Mouse (Mus musculus): ENCODE measurements at regions not wholly inside any gene's neighbourhood (a gene's known extent, or its start where the extent isn't known, plus 50 kb on each side); places are given as distances from the start of the nearest gene placed in this dataset.

GRCm38 (mm10) chr3:50830926-50831325, 387.5 kb upstream of the Slc7a11 start:
- no peak for TF ChIP-seq CTCF (IDR thresholded peaks at IDR 0.05; ENCODE audit: extremely low read depth, insufficient read depth, low read length)
- TF ChIP-seq POLR2A (IDR thresholded peaks at IDR 0.05; ENCODE audit: extremely low read depth, insufficient read depth, low read length), result no peak
- Histone ChIP-seq H3K27ac (ENCODE audit: insufficient read depth, low read length) (no peak overlapping the region), H3K4me1 (ENCODE audit: control insufficient read depth, insufficient read depth, low read length) (peaks cover 2% of the 10 kb centered on the region; the same call in 1 of the 2 replicates), H3K4me3 (ENCODE audit: insufficient read depth, low read length) (no peak overlapping the region)

DNA sequence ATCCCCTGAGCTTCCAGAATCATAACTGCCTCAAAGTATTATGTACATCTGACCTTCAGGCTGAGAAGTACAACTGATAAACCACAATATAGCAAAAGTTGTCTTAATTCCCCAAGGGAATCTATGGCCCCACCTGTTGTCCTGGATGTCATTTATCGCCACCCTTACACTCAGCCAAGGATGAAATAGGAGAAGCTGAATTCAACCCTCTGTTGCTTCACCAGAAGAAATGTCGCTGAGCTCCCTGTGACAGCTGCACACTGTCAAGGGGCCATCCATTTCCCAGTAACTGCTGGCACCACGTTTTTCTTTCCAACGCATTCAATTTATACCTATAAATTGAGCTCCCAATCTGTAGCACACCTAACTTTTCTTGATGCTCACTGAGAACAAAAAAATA, 382.0 kb upstream of the Noct start:
- peaks cover 1% of the 10 kb centered on the region; the same call in 1 of the 2 replicates for H3K4me1 ChIP-seq (ENCODE audit: control insufficient read depth, insufficient read depth, low read length)
- no peak overlapping the region for H3K4me3 ChIP-seq (ENCODE audit: insufficient read depth, low read length)
- no peak for TF ChIP-seq POLR2A (IDR thresholded peaks at IDR 0.05; ENCODE audit: extremely low read depth, insufficient read depth, low read length)
- H3K27ac ChIP-seq (ENCODE audit: insufficient read depth, low read length), result no peak overlapping the region

DNA sequence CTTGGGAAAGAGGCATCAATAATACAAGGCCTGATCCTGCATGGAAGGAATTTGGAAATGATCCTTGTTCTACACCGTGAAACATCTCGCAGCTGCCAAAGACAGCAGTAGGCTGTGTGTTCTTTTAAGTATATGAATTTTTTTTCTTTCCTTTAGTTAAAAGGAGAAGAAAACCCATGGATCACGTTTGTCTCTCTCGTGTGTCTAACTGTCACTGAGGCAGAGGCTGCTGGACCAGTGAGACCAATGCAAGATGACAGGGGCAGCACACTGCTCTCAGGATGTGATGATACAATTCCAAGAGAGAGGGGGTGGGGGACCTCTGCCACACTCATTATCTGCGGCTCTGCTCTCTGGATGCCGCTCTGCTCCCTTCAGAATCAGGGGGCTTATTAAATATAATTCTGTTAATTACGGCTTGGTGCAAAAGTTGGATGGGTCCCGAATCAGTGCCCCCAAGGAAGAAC, 379.4 kb upstream of the Noct start:
- Histone ChIP-seq H3K4me1 (ENCODE audit: control insufficient read depth, insufficient read depth, low read length) (peaks cover 1% of the 10 kb centered on the region; the same call in 1 of the 2 replicates), H3K27ac (ENCODE audit: insufficient read depth, low read length) (no peak overlapping the region), H3K4me3 (ENCODE audit: insufficient read depth, low read length) (no peak overlapping the region)
- TF ChIP-seq POLR2A (IDR thresholded peaks at IDR 0.05; ENCODE audit: extremely low read depth, insufficient read depth, low read length) (no peak), CTCF (IDR thresholded peaks at IDR 0.05; ENCODE audit: extremely low read depth, insufficient read depth, low read length) (no peak)

DNA sequence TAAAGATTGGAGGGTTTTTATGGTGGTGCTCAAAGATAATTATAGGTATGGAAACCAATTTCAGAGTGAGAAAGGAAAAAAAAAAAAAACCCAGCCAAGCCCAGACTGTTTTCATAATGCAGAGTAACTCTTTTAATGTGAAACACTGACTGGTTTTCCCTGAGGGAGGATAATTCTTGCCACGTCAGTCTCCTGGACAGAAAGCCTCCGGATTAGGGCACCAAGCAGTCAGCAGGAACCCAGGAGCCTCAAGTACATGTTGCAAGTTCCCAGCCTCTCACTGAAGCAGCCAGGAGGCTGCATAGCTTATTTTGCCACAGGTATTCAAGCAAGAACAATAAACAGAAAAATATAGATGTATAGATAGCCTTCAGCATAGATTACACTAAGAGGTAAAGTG, 378.9 kb upstream of the Noct start:
- Histone ChIP-seq H3K4me3 (ENCODE audit: insufficient read depth, low read length) (no peak overlapping the region), H3K4me1 (ENCODE audit: control insufficient read depth, insufficient read depth, low read length) (peaks cover 1% of the 10 kb centered on the region; the same call in 1 of the 2 replicates), H3K27ac (ENCODE audit: insufficient read depth, low read length) (no peak overlapping the region)
- TF ChIP-seq CTCF (IDR thresholded peaks at IDR 0.05; ENCODE audit: extremely low read depth, insufficient read depth, low read length) (no peak), POLR2A (IDR thresholded peaks at IDR 0.05; ENCODE audit: extremely low read depth, insufficient read depth, low read length) (no peak)

- TF ChIP-seq CTCF (IDR thresholded peaks at IDR 0.05; ENCODE audit: extremely low read depth, insufficient read depth, low read length), result no peak
- TF ChIP-seq POLR2A (IDR thresholded peaks at IDR 0.05; ENCODE audit: extremely low read depth, insufficient read depth, low read length), result no peak
- peaks cover 1% of the 10 kb centered on the region; the same call in 1 of the 2 replicates for H3K4me1 ChIP-seq (ENCODE audit: control insufficient read depth, insufficient read depth, low read length)
- H3K27ac ChIP-seq (ENCODE audit: insufficient read depth, low read length), result no peak overlapping the region
- H3K4me3 ChIP-seq (ENCODE audit: insufficient read depth, low read length), result no peak overlapping the region
Measured at GRCm38 (mm10) chr3:50848528-50848927, 375.7 kb upstream of the Noct start.

DNA sequence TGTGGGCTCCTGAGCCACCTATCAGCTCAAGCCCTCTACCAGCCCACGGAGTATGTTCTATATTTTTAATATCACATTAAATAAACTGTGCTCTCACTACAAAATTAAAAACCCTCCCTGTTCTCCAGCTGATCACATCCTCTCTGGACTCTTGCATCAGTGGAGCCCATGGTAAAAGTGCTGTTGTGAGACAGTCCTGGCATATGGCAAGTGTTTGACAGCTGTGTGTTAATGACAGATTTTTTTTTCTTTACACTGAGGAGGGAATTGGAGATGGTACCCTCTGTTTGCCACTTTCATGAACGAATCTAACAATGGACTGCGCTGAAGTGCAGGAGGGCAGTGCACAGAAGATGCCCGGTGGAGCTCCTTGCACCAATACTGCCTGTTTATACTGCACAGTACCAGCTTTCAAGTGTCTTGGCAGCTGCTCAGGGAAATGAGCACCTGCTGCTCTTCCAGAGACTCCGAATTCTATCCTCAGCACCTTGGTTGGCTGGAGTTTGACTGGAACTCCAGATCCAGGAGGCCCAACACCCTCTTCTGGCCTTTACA, 373.1 kb upstream of the Noct start:
- no peak overlapping the region for H3K27ac ChIP-seq (ENCODE audit: insufficient read depth, low read length)
- no peaks in the 10 kb centered on the region for H3K4me1 ChIP-seq (ENCODE audit: control insufficient read depth, insufficient read depth, low read length)
- TF ChIP-seq CTCF (IDR thresholded peaks at IDR 0.05; ENCODE audit: extremely low read depth, insufficient read depth, low read length) (no peak), POLR2A (IDR thresholded peaks at IDR 0.05; ENCODE audit: extremely low read depth, insufficient read depth, low read length) (no peak)
- H3K4me3 ChIP-seq (ENCODE audit: insufficient read depth, low read length), result no peak overlapping the region

GRCm38 (mm10) chr3:50867105-50867504, 357.1 kb upstream of the Noct start:
- Histone ChIP-seq H3K4me3 (ENCODE audit: insufficient read depth, low read length) (no peak overlapping the region), H3K4me1 (ENCODE audit: control insufficient read depth, insufficient read depth, low read length) (no peaks in the 10 kb centered on the region), H3K27ac (ENCODE audit: insufficient read depth, low read length) (no peak overlapping the region)
- no peak for TF ChIP-seq CTCF (IDR thresholded peaks at IDR 0.05; ENCODE audit: extremely low read depth, insufficient read depth, low read length)
- no peak for TF ChIP-seq POLR2A (IDR thresholded peaks at IDR 0.05; ENCODE audit: extremely low read depth, insufficient read depth, low read length)

GRCm38 (mm10) chr3:50869211-50869610, 355.0 kb upstream of the Noct start:
- H3K27ac ChIP-seq (ENCODE audit: insufficient read depth, low read length), result no peak overlapping the region
- no peak overlapping the region for H3K4me3 ChIP-seq (ENCODE audit: insufficient read depth, low read length)
- TF ChIP-seq CTCF (IDR thresholded peaks at IDR 0.05; ENCODE audit: extremely low read depth, insufficient read depth, low read length), result no peak
- no peaks in the 10 kb centered on the region for H3K4me1 ChIP-seq (ENCODE audit: control insufficient read depth, insufficient read depth, low read length)

- Histone ChIP-seq H3K4me1 (ENCODE audit: control insufficient read depth, insufficient read depth, low read length) (no peaks in the 10 kb centered on the region), H3K27ac (ENCODE audit: insufficient read depth, low read length) (no peak overlapping the region), H3K4me3 (ENCODE audit: insufficient read depth, low read length) (no peak overlapping the region)
- no peak for TF ChIP-seq CTCF (IDR thresholded peaks at IDR 0.05; ENCODE audit: extremely low read depth, insufficient read depth, low read length)
- TF ChIP-seq POLR2A (IDR thresholded peaks at IDR 0.05; ENCODE audit: extremely low read depth, insufficient read depth, low read length), result no peak
Measured at GRCm38 (mm10) chr3:50879050-50879449, 345.2 kb upstream of the Noct start.

DNA sequence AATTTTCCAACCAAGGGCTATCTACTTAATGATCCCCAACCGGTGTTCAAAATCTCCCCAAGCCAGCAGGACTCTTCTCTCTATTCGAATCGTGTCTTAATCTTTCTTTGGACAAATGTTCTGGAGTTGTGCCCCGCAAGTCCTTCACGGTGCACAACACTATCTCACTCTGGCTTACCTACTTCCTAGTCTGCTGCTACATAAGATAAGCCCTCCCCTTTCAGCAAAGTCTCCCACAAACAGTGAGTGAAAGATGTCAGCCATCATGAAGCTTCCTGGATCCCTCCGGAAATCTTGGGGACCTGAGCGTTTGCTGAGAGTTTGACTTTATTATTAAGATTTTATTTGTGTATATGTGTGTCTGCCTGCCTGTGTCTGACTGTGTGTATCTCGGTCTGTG, 344.7 kb upstream of the Noct start:
- Histone ChIP-seq H3K4me3 (ENCODE audit: insufficient read depth, low read length) (no peak overlapping the region), H3K27ac (ENCODE audit: insufficient read depth, low read length) (no peak overlapping the region), H3K4me1 (ENCODE audit: control insufficient read depth, insufficient read depth, low read length) (no peaks in the 10 kb centered on the region)
- TF ChIP-seq CTCF (IDR thresholded peaks at IDR 0.05; ENCODE audit: extremely low read depth, insufficient read depth, low read length) (no peak), POLR2A (IDR thresholded peaks at IDR 0.05; ENCODE audit: extremely low read depth, insufficient read depth, low read length) (no peak)

All from cortical plate, adult 2 months (tissue).